Comparison of ENCODE assay signal across 29 mouse cellular contexts in the genomic region with DNA sequence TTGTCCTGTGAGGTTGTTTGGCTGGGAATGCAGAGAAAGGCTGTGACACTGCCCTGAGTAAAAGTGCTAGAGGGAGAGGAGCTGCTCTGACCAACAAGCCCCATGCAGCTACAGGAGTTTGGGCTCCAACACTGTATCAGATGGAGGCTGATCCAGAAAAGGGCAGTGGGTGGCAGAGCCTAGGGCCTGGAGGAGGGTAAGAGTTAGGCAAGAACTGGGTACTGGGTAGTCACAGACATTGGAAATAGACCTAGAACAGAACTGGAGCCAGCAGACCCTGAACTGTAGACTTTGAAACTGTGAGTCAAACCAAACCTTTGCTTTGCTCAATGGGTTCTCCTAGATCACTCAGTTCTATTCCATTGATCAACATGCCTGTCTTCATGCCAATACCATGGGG. TPM values are rescaled to one million over a fixed set of nuclear protein-coding genes. Genes with fewer than 3 reads are reported as not detected.
"Had no signal": no experiment of that assay in that cellular context is flagged by ENCODE, and none has a peak within 500 bp of the region (broad histone marks: within the 10 kb centered on the region; RNA-seq: fewer than 3 reads in every experiment).

No protein-coding gene starts in this region.

RNA-seq across cellular contexts. Expression of a gene that starts 1.4 kb away (rescaled TPM):
- total RNA-seq: common myeloid progenitor, adult 5-6 weeks; forebrain, postnatal 0 days; gastrocnemius, postnatal 14 days; granulocyte monocyte progenitor cell, adult 5-6 weeks had no signal
- polyA plus RNA-seq: cerebellum, adult 2 months; cortical plate, adult 2 months; embryonic facial prominence, embryonic 10.5 days; embryonic facial prominence, embryonic 11.5 days; embryonic facial prominence, embryonic 12.5 days; embryonic facial prominence, embryonic 13.5 days; embryonic facial prominence, embryonic 14.5 days; embryonic facial prominence, embryonic 15.5 days; erythroblast, embryonic 14.5 days; forebrain, embryonic 10.5 days; forebrain, embryonic 11.5 days; forebrain, embryonic 12.5 days; forebrain, embryonic 13.5 days; forebrain, embryonic 14.5 days; forebrain, embryonic 15.5 days; forebrain, embryonic 16.5 days; forebrain, postnatal 0 days; frontal cortex, adult 2 months had no signal

RNA-seq across cellular contexts. Expression of a gene that starts 1.4 kb away (rescaled TPM):
- total RNA-seq: common myeloid progenitor, adult 5-6 weeks; forebrain, postnatal 0 days; gastrocnemius, adult 2 months; gastrocnemius, postnatal 14 days; granulocyte monocyte progenitor cell, adult 5-6 weeks had no signal
- polyA plus RNA-seq: cerebellum, adult 2 months; cortical plate, adult 2 months; embryonic facial prominence, embryonic 10.5 days; embryonic facial prominence, embryonic 11.5 days; embryonic facial prominence, embryonic 12.5 days; embryonic facial prominence, embryonic 13.5 days; embryonic facial prominence, embryonic 14.5 days; embryonic facial prominence, embryonic 15.5 days; erythroblast, embryonic 14.5 days; forebrain, embryonic 10.5 days; forebrain, embryonic 11.5 days; forebrain, embryonic 12.5 days; forebrain, embryonic 13.5 days; forebrain, embryonic 14.5 days; forebrain, embryonic 15.5 days; forebrain, embryonic 16.5 days; forebrain, postnatal 0 days; frontal cortex, adult 2 months had no signal

RNA-seq across cellular contexts. Expression of a gene that starts 22.5 kb away (rescaled TPM):
- total RNA-seq: common myeloid progenitor, adult 5-6 weeks; forebrain, postnatal 0 days; gastrocnemius, adult 18-20 months; gastrocnemius, adult 2 months; gastrocnemius, adult 8-10 months; gastrocnemius, postnatal 10 days; gastrocnemius, postnatal 14 days; gastrocnemius, postnatal 25 days; gastrocnemius, postnatal 36 days; gastrocnemius, postnatal 4 days; granulocyte monocyte progenitor cell, adult 5-6 weeks had no signal
- polyA plus RNA-seq: cerebellum, adult 2 months; cortical plate, adult 2 months; embryonic facial prominence, embryonic 10.5 days; embryonic facial prominence, embryonic 11.5 days; embryonic facial prominence, embryonic 12.5 days; embryonic facial prominence, embryonic 13.5 days; erythroblast, embryonic 14.5 days; forebrain, embryonic 10.5 days; forebrain, embryonic 11.5 days; forebrain, embryonic 12.5 days; forebrain, embryonic 13.5 days; forebrain, embryonic 14.5 days; forebrain, embryonic 15.5 days; forebrain, embryonic 16.5 days; forebrain, postnatal 0 days; frontal cortex, adult 2 months; gonadal fat pad, adult 2 months had no signal
